ENCODE assay signal across 18 mouse cellular contexts in genomic region chr19:28205691-28206090, GRCm38 (mm10).
"Had no signal": no experiment of that assay in that cellular context is flagged by ENCODE, and none has a peak within 500 bp of the region (broad histone marks: within the 10 kb centered on the region; RNA-seq: fewer than 3 reads in every experiment).

No protein-coding gene starts in this region.

- H3K36me3 ChIP-seq: liver, embryonic 13.5 days; midbrain, embryonic 12.5 days; midbrain, embryonic 15.5 days; neural tube, embryonic 13.5 days had no signal

- H3K4me3 ChIP-seq: left cerebral cortex, adult 2 months; liver, embryonic 13.5 days; midbrain, embryonic 12.5 days; midbrain, embryonic 15.5 days; myocyte; neural tube, embryonic 13.5 days had no signal

- H3K4me2 ChIP-seq: liver, embryonic 13.5 days; midbrain, embryonic 12.5 days; midbrain, embryonic 15.5 days; neural tube, embryonic 13.5 days had no signal

- H3K9me3 ChIP-seq: liver, embryonic 13.5 days; midbrain, embryonic 12.5 days; midbrain, embryonic 15.5 days; neural tube, embryonic 13.5 days had no signal

- H3K9ac ChIP-seq: liver, embryonic 13.5 days; midbrain, embryonic 12.5 days; midbrain, embryonic 15.5 days; neural tube, embryonic 13.5 days had no signal

- H3K27ac ChIP-seq: hindbrain, postnatal 0 days; kidney, postnatal 0 days; left cerebral cortex, adult 2 months; liver, embryonic 13.5 days; midbrain, embryonic 12.5 days; midbrain, embryonic 15.5 days; neural tube, embryonic 13.5 days had no signal

- DNase-seq: kidney, adult 18-20 months; kidney, postnatal 25 days; layer of hippocampus, postnatal 36 days; liver, embryonic 13.5 days; lung, adult 2 months; lung, postnatal 14 days; lung, postnatal 4 days; retina, postnatal 1 day; thymus, adult 2 months; thymus, postnatal 25 days had no signal

- ATAC-seq: hindbrain, postnatal 0 days; inflammation-experienced regulatory T-cells, adult 6 months; midbrain, embryonic 15.5 days had no signal

- H3K27me3 ChIP-seq: liver, embryonic 13.5 days; midbrain, embryonic 12.5 days; midbrain, embryonic 15.5 days; neural tube, embryonic 13.5 days had no signal

- H3K4me1 ChIP-seq: liver, embryonic 13.5 days; midbrain, embryonic 12.5 days; midbrain, embryonic 15.5 days; neural tube, embryonic 13.5 days had no signal
